Mouse (Mus musculus) limb, embryonic 14.5 days (tissue): ENCODE measurements around the gene Syt12. TPM values are rescaled to one million over a fixed set of nuclear protein-coding genes. Genes with fewer than 3 reads are reported as not detected.

Experiments
- ATAC-seq: fragments of 200-750 bp; cut with Nextera tagmentation; 2 replicates; pipeline ENCODE4 v1.8.0; 2017; ENCODE audit warnings: low read depth, moderate number of reproducible peaks, moderate TSS enrichment; ENCODE audit not compliant: low FRiP score
- DNase-seq: peaks from one replicate; pipeline ENCODE4 v3.0.0-alpha.2; 2015; ENCODE audit warnings: low spot score
- H3K27ac ChIP-seq: fragments of 300-500 bp; sonication (generic); replicated peaks from 2 replicates; pipeline ENCODE4 v1.5.1; 2014; ENCODE audit warnings: low read depth, mild to moderate bottlenecking, low read length, moderate library complexity, mixed read lengths
- H3K27me3 ChIP-seq: fragments of 300-500 bp; sonication (generic); 2 replicates; pipeline ENCODE4 v1.6.1; 2014; ENCODE audit warnings: low read length, mixed read lengths; ENCODE audit not compliant: control insufficient read depth, insufficient read depth
- H3K36me3 ChIP-seq: fragments of 300-500 bp; sonication (generic); 2 replicates; pipeline ENCODE4 v1.6.1; 2014; ENCODE audit warnings: mild to moderate bottlenecking, low read length, moderate library complexity, mixed read lengths; ENCODE audit not compliant: control insufficient read depth, insufficient read depth
- H3K4me1 ChIP-seq: fragments of 300-500 bp; sonication (generic); 2 replicates; pipeline ENCODE4 v1.6.1; 2014; ENCODE audit warnings: antibody characterized with exemption, low read length, mixed read lengths; ENCODE audit not compliant: control insufficient read depth, insufficient read depth
- H3K4me2 ChIP-seq: fragments of 300-500 bp; sonication (generic); replicated peaks from 2 replicates; pipeline ENCODE4 v1.6.1; 2014; ENCODE audit warnings: low read depth, mild to moderate bottlenecking, low read length, moderate library complexity; ENCODE audit not compliant: severe bottlenecking
- H3K4me3 ChIP-seq: fragments of 300-500 bp; sonication (generic); replicated peaks from 2 replicates; pipeline ENCODE4 v1.5.1; 2014; ENCODE audit warnings: low read length
- H3K9ac ChIP-seq: fragments of 300-500 bp; sonication (generic); 2 replicates; pipeline ENCODE4 v1.6.1; 2014; ENCODE audit warnings: mild to moderate bottlenecking, low read depth, low read length, moderate library complexity; ENCODE audit not compliant: severe bottlenecking
- H3K9me3 ChIP-seq: fragments of 300-500 bp; sonication (generic); 2 replicates; pipeline ENCODE4 v1.6.1; 2016; ENCODE audit warnings: low read length; ENCODE audit not compliant: control insufficient read depth
- POLR2A ChIP-seq: fragments of 200-500 bp; IDR thresholded peaks from 2 replicates; pipeline ENCODE4 v1.8.0; 2012; ENCODE audit warnings: inconsistent platforms, mild to moderate bottlenecking, moderate library complexity, borderline replicate concordance; ENCODE audit not compliant: insufficient read depth, insufficient read length; ENCODE audit errors: extremely low read depth
- WGBS: fragments of 180-500 bp; shearing (Covaris S2); extraction: QIAGEN DNeasy Blood & Tissue Kit; methylation state at CpG from one replicate; pipeline ENCODE4 v1.1.7; 2014; 5-methylcytosine and 5-hydroxymethylcytosine counted together
- polyA plus RNA-seq, 2 experiments: library from polyadenylated mRNA; depleted of rRNA in 1 of 2; stranded (reverse) in 1 of 2; unstranded in 1 of 2; fragments of >200 nt; fragmentation: Nextera tagmentation in 1 of 2; extraction: Ambion mirVana in 1 of 2; gene quantifications; 2 replicates each; pipeline versions ENCODE4 v1.2.1 to v1.2.3; 2012 to 2014

The Syt12 gene
- polyA plus RNA-seq, 2 experiments = 0.21 to 0.41 TPM

DNA sequence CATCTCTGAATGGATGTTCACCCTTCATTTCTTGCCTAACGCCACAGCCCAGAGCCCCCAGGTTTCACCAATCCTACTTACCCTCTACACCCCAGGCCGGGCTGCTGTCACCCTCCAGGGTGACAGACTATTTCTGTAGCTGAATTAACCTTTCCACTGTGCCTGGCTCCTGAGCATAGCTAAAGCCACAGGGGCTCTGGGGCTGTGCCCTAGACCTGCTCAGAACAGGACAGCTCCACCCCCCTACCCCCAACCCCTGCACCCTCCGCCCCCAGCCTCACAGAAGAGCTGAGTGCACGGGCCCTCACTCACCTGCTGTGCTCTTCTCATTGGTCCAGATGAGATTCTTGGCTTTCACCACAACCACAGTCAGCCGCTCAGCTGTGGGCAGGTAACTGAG lies 25.3 kb downstream of the Syt12 start:
- Histone ChIP-seq H3K9ac (0 out of 2 replicates have a peak overlapping the region, but pooled peaks have one; percentile 28), H3K27ac (no peak overlapping the region), H3K27me3 (no peaks in the 10 kb centered on the region), H3K4me1 (no peaks in the 10 kb centered on the region), H3K36me3 (no peaks in the 10 kb centered on the region), H3K4me2 (no peak overlapping the region), H3K4me3 (no peak overlapping the region), H3K9me3 (no peaks in the 10 kb centered on the region)
- DNase-seq (no peak), ATAC-seq (no peak)
- TF ChIP-seq POLR2A = no peak
- WGBS = 33% methylated on average over 5 of the region's 5 CpGs

DNA sequence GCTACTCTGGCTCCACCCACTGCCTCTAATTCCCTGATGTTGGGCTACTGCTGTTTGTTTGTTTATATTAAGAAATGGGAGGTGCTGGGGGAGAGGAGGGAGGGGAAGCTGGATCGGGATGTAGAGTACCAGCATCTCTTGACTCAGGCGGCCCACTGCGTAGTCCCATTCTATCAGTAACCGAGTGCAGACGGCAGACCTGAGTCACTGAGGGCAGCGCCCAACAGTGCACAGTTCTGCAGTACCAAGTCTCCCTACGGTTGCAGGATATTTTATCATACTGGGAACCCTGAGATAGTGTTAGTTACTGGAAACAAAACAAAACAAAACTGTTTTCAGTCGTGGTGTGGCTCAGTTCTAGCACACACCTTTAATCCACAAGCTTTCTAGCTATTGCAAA lies 26.1 kb downstream of the Syt12 start:
- Histone ChIP-seq H3K36me3 (no peaks in the 10 kb centered on the region), H3K4me3 (no peak overlapping the region), H3K27me3 (no peaks in the 10 kb centered on the region), H3K9me3 (no peaks in the 10 kb centered on the region), H3K4me1 (no peaks in the 10 kb centered on the region), H3K9ac (no peak overlapping the region), H3K4me2 (no peak overlapping the region), H3K27ac (no peak overlapping the region)
- TF ChIP-seq POLR2A = no peak
- 63% methylated on average over 8 of the region's 8 CpGs for WGBS
- ATAC-seq (no peak), DNase-seq (no peak)

- H3K36me3 ChIP-seq = no peaks in the 10 kb centered on the region
- no peak overlapping the region for H3K4me3 ChIP-seq
- TF ChIP-seq POLR2A = no peak
- H3K4me2 ChIP-seq = no peak overlapping the region
- H3K27me3 ChIP-seq = no peaks in the 10 kb centered on the region
- 67% methylated on average over 5 of the region's 5 CpGs for WGBS
- no peaks in the 10 kb centered on the region for H3K4me1 ChIP-seq
- no peak for ATAC-seq
- H3K9me3 ChIP-seq = no peaks in the 10 kb centered on the region
- no peak overlapping the region for H3K9ac ChIP-seq
- no peak overlapping the region for H3K27ac ChIP-seq
- no peak for DNase-seq
These were observed 26.6 kb downstream of the Syt12 start for GRCm38 (mm10) chr19:4450666-4451065.

GRCm38 (mm10) chr19:4449230-4449629 lies 28.0 kb downstream of the Syt12 start:
- ATAC-seq (no peak), DNase-seq (no peak)
- H3K27ac ChIP-seq = no peak overlapping the region
- H3K4me2 ChIP-seq = no peak overlapping the region
- WGBS = 92% methylated on average over 9 of the region's 9 CpGs
- no peaks in the 10 kb centered on the region for H3K9me3 ChIP-seq
- H3K4me3 ChIP-seq = no peak overlapping the region
- no peak overlapping the region for H3K9ac ChIP-seq
- H3K4me1 ChIP-seq = no peaks in the 10 kb centered on the region
- no peak for TF ChIP-seq POLR2A
- no peaks in the 10 kb centered on the region for H3K27me3 ChIP-seq
- no peaks in the 10 kb centered on the region for H3K36me3 ChIP-seq

DNA sequence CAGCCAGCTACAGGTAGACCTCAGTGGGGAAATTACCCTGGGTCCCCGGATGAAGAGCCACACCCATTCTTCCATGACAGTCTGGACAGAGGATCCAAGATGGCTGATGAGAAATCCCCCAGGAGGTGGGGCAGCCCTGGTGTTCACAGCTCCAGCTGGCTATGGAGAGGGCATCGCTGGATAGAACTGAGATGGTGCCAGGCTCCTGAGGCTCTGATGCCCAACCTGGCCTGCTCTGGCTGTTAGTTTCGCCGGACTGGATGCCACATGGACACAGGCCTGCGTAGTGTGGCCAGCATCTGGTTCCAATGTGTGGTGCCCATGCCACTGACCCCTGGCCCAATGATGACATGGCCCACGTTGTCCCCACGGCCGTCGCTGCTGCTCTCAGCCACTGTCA lies 29.8 kb downstream of the Syt12 start:
- ATAC-seq = no peak
- Histone ChIP-seq H3K27me3 (no peaks in the 10 kb centered on the region), H3K9me3 (no peaks in the 10 kb centered on the region), H3K36me3 (no peaks in the 10 kb centered on the region), H3K9ac (no peak overlapping the region), H3K4me1 (no peaks in the 10 kb centered on the region), H3K4me3 (no peak overlapping the region), H3K27ac (no peak overlapping the region), H3K4me2 (no peak overlapping the region)
- WGBS = 83% methylated on average over 9 of the region's 9 CpGs
- DNase-seq = no peak
- TF ChIP-seq POLR2A = no peak
